Mouse (Mus musculus) midbrain, postnatal 0 days (tissue): ENCODE measurements around the gene Dgkg. TPM values are rescaled to one million over a fixed set of nuclear protein-coding genes. Genes with fewer than 3 reads are reported as not detected.

ENCODE experiments used
- ATAC-seq: fragments of 200-750 bp; cut with Nextera tagmentation; 2 replicates; pipeline ENCODE4 v1.8.0; 2017; ENCODE audit warnings: moderate number of reproducible peaks, mild to moderate bottlenecking, moderate TSS enrichment, moderate library complexity; ENCODE audit not compliant: low FRiP score
- DNase-seq: peaks from one replicate; pipeline ENCODE4 v3.0.0-alpha.2; 2015; ENCODE audit warnings: low spot score
- H3K27ac ChIP-seq: fragments of 300-500 bp; sonication (generic); 2 replicates; pipeline ENCODE4 v1.5.1; 2014; ENCODE audit warnings: low read depth, mild to moderate bottlenecking, low read length, mixed read lengths
- H3K27me3 ChIP-seq: fragments of 300-500 bp; sonication (generic); 2 replicates; pipeline ENCODE4 v1.6.1; 2014; ENCODE audit warnings: low read length, control low read depth, mixed read lengths; ENCODE audit not compliant: insufficient read depth
- H3K36me3 ChIP-seq: fragments of 300-500 bp; sonication (generic); 2 replicates; pipeline ENCODE4 v1.6.1; 2014; ENCODE audit warnings: low read length, control low read depth, mixed read lengths; ENCODE audit not compliant: insufficient read depth
- H3K4me1 ChIP-seq: fragments of 300-500 bp; sonication (generic); 2 replicates; pipeline ENCODE4 v1.6.1; 2014; ENCODE audit warnings: mild to moderate bottlenecking, control low read depth, antibody characterized with exemption, low read length, mixed read lengths; ENCODE audit not compliant: insufficient read depth
- H3K4me2 ChIP-seq: fragments of 300-500 bp; sonication (generic); 2 replicates; pipeline ENCODE4 v1.6.1; 2014; ENCODE audit warnings: low read depth, mild to moderate bottlenecking, low read length, mixed read lengths; ENCODE audit not compliant: poor library complexity, severe bottlenecking
- H3K4me3 ChIP-seq: fragments of 300-500 bp; sonication (generic); 2 replicates; pipeline ENCODE4 v1.5.1; 2014; ENCODE audit warnings: low read depth, mild to moderate bottlenecking, low read length, moderate library complexity
- H3K9ac ChIP-seq: fragments of 300-500 bp; sonication (generic); replicated peaks from 2 replicates; pipeline ENCODE4 v1.6.1; 2014; ENCODE audit warnings: mild to moderate bottlenecking, low read length, moderate library complexity, mixed read lengths; ENCODE audit not compliant: poor library complexity, severe bottlenecking
- H3K9me3 ChIP-seq: fragments of 300-500 bp; sonication (generic); 2 replicates; pipeline ENCODE4 v1.6.1; 2016; ENCODE audit warnings: low read length, control low read depth
- CTCF ChIP-seq: IDR thresholded peaks from 2 replicates; pipeline ENCODE4 v1.5.1; 2016; ENCODE audit warnings: antibody characterized with exemption, mild to moderate bottlenecking
- WGBS: fragments of 180-500 bp; shearing (Covaris S2); extraction: QIAGEN DNeasy Blood & Tissue Kit; methylation state at CpG from one replicate; pipeline ENCODE4 v1.1.7; 2014; 5-methylcytosine and 5-hydroxymethylcytosine counted together
- polyA plus RNA-seq: library from polyadenylated mRNA; unstranded; fragments of >200 nt; fragmentation: Nextera tagmentation; extraction: Ambion mirVana; gene quantifications from 2 replicates; pipeline ENCODE4 v1.2.1, GENCODE M21; 2015
- total RNA-seq: library from RNA; depleted of rRNA; stranded (reverse); fragments of >200 nt; gene quantifications from 2 replicates; pipeline ENCODE4 v1.2.3, GENCODE M21; 2014

The Dgkg gene
- total and polyA plus RNA-seq, 2 experiments from 2014 or later = 5.5 to 8.2 TPM

DNA sequence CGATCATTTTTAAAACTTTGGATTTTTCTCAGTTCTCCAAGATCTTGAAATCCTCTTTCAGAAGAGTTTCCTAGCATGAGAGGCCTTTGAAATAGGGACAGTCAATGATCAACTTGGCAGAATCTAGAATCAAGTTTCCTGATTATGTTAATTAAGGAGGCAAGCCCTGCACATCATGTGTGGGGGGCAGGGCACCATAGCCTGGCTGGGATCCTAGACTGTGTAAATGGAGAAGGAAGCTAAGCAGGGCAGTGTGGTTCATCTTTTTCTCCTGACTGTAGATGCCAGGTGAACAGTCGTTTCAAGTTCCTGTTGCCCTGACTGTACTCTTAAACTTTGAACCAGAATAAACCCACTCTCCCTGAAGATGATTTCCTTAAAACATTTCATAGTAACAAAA lies 185.3 kb downstream of the Dgkg start:
- H3K9me3 ChIP-seq = no peaks in the 10 kb centered on the region
- no peak overlapping the region for H3K4me3 ChIP-seq
- no peaks in the 10 kb centered on the region for H3K4me1 ChIP-seq
- 82% methylated on average over 2 of the region's 2 CpGs for WGBS
- H3K27ac ChIP-seq = no peak overlapping the region
- no peak overlapping the region for H3K4me2 ChIP-seq
- DNase-seq (no peak), ATAC-seq (no peak)
- H3K27me3 ChIP-seq = no peaks in the 10 kb centered on the region
- no peak overlapping the region for H3K9ac ChIP-seq
- TF ChIP-seq CTCF = no peak
- H3K36me3 ChIP-seq = no peaks in the 10 kb centered on the region

DNA sequence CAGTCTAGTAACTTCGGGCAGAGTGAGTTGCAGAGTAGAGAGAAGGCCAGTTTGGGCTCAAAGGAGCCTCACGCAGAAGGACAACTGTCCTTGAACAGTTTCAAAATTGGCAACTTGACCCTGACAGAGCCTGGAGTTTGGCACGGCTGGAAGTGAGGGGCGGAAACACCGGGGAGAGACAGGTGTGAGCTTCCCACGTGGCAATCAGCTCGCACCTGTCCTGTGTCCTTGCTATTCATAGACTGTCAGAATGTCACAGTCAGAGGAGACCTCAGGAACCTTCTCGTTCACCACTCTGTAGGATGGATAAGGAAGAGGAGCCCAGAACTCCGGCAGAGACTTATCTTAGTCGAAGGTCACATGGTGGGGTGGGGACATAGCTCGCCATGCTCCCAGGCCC lies 187.6 kb downstream of the Dgkg start:
- H3K4me1 ChIP-seq = no peaks in the 10 kb centered on the region
- no peaks in the 10 kb centered on the region for H3K36me3 ChIP-seq
- TF ChIP-seq CTCF = no peak
- H3K9ac ChIP-seq = no peak overlapping the region
- H3K27me3 ChIP-seq = no peaks in the 10 kb centered on the region
- no peak overlapping the region for H3K27ac ChIP-seq
- DNase-seq (no peak), ATAC-seq (no peak)
- WGBS = 90% methylated on average over 11 of the region's 11 CpGs
- H3K9me3 ChIP-seq = no peaks in the 10 kb centered on the region
- no peak overlapping the region for H3K4me3 ChIP-seq
- no peak overlapping the region for H3K4me2 ChIP-seq

DNA sequence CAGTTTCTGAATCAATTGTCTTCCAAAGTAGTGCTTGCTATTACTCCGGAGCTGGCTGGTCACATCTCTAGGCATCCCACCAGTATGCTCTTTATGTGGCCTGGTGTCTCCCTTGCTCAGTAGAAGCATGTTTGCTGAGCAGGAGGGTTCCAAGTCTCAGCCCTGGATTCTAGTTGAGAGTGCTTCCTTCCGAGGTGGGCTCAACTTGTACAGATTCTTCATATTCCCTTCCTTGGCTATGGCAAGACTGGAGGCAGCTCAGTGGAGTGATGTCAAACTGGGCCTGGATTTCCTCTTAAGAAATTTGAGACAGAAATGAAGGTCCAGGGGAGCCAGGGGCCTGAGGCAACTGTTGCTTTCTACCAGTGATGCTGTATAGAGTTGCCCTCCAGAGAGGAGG lies 189.9 kb downstream of the Dgkg start:
- no peak overlapping the region for H3K27ac ChIP-seq
- H3K27me3 ChIP-seq = no peaks in the 10 kb centered on the region
- H3K4me2 ChIP-seq = no peak overlapping the region
- no peaks in the 10 kb centered on the region for H3K9me3 ChIP-seq
- DNase-seq = no peak
- no peak for ATAC-seq
- 87% methylated on average over 2 of the region's 2 CpGs for WGBS
- H3K4me3 ChIP-seq = no peak overlapping the region
- no peaks in the 10 kb centered on the region for H3K4me1 ChIP-seq
- H3K9ac ChIP-seq = no peak overlapping the region
- no peak for TF ChIP-seq CTCF
- no peaks in the 10 kb centered on the region for H3K36me3 ChIP-seq

DNA sequence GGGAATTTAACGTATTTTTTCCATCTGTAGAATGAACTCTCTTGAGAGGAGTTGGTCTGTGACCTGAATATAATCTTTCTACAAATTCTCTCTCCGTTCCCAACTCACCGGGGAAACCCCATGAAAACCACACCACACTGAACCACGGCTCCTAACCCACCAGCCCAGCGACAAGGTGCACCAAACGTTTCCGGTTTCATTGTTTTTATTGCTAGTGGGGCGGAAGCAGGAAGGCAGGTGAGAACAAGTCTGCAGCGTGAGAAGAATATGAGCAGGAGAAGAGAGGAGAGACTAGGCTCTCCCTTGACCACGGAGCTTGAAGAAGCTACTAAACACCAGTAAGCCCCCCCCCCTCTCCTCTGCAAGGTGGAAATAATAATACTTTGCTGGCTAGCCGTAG lies 190.6 kb downstream of the Dgkg start:
- Histone ChIP-seq H3K27ac (no peak overlapping the region), H3K27me3 (no peaks in the 10 kb centered on the region), H3K9me3 (no peaks in the 10 kb centered on the region), H3K9ac (no peak overlapping the region), H3K36me3 (no peaks in the 10 kb centered on the region), H3K4me1 (no peaks in the 10 kb centered on the region), H3K4me2 (no peak overlapping the region), H3K4me3 (no peak overlapping the region)
- WGBS = 85% methylated on average over 11 of the region's 11 CpGs
- no peak for ATAC-seq
- DNase-seq = no peak
- TF ChIP-seq CTCF = no peak

GRCm38 (mm10) chr16:22462220-22462619 lies 194.8 kb downstream of the Dgkg start:
- Histone ChIP-seq H3K36me3 (no peaks in the 10 kb centered on the region), H3K27ac (no peak overlapping the region), H3K27me3 (no peaks in the 10 kb centered on the region), H3K4me2 (no peak overlapping the region), H3K9ac (no peak overlapping the region), H3K9me3 (no peaks in the 10 kb centered on the region), H3K4me3 (no peak overlapping the region), H3K4me1 (no peaks in the 10 kb centered on the region)
- DNase-seq (no peak), ATAC-seq (no peak)
- TF ChIP-seq CTCF = no peak
- 83% methylated on average over 3 of the region's 3 CpGs for WGBS

- Histone ChIP-seq H3K4me1 (no peaks in the 10 kb centered on the region), H3K27me3 (no peaks in the 10 kb centered on the region), H3K27ac (no peak overlapping the region), H3K4me2 (no peak overlapping the region), H3K9me3 (no peaks in the 10 kb centered on the region), H3K36me3 (no peaks in the 10 kb centered on the region), H3K9ac (no peak overlapping the region), H3K4me3 (no peak overlapping the region)
- 80% methylated on average over 6 of the region's 6 CpGs for WGBS
- DNase-seq (no peak), ATAC-seq (no peak)
- no peak for TF ChIP-seq CTCF
Measured at GRCm38 (mm10) chr16:22461728-22462127, 195.3 kb downstream of the Dgkg start.

- H3K4me2 ChIP-seq = no peak overlapping the region
- H3K9ac ChIP-seq = no peak overlapping the region
- DNase-seq (no peak), ATAC-seq (no peak)
- no peaks in the 10 kb centered on the region for H3K9me3 ChIP-seq
- 96% methylated on average over 1 of the region's 1 CpGs for WGBS
- H3K27me3 ChIP-seq = no peaks in the 10 kb centered on the region
- no peak overlapping the region for H3K4me3 ChIP-seq
- H3K4me1 ChIP-seq = no peaks in the 10 kb centered on the region
- no peak overlapping the region for H3K27ac ChIP-seq
- no peak for TF ChIP-seq CTCF
- no peaks in the 10 kb centered on the region for H3K36me3 ChIP-seq
Measured at GRCm38 (mm10) chr16:22460960-22461359, 196.1 kb downstream of the Dgkg start.
